Mouse (Mus musculus): Measurements from ENCODE around the gene Tnrc18. TPM values are rescaled to one million over a fixed set of nuclear protein-coding genes. Genes with fewer than 3 reads are reported as not detected.
"Not testable (repeated sequence)": the region's sequence is repeated elsewhere in the genome, so short reads cannot be mapped to it uniquely, and the experiment has no call there.

Tnrc18 gene
- total RNA-seq (2021), result 100 to 1,000 TPM; 136 to 162 TPM
- long read RNA-seq, experiment 1, partial matches to known transcripts, result 4 of 10 reads
- long read RNA-seq, experiment 1, other reads (novel, unspliced or antisense), result 6 of 10 reads
- long read RNA-seq, experiment 2, partial matches to known transcripts, result 3 of 5 reads
- long read RNA-seq, experiment 2, other reads (novel, unspliced or antisense), result 2 of 5 reads

- intact Hi-C loops (cut with DNase I), result loop anchor here (5.0 kb wide), 1 partner anchor 145 kb away; the partner anchor contains the start of gene Fscn1
- peak; percentile 100 for DNase-seq (ENCODE audit: low spot score in 2 of 2)
Measured at GRCm38 (mm10) chr5:142817524-142818434, at the start of gene Tnrc18. Tnrc18 (minus strand) TSS chr5:142817662.

GRCm38 (mm10) chr5:142857763-142858229 is 40.3 kb upstream of the Tnrc18 start:
- intact Hi-C loops (cut with DNase I), result no loop called here
- DNase-seq (ENCODE audit: low spot score in 2 of 2), result peak; percentile 77 to 92

GRCm38 (mm10) chr5:142856408-142856807 is 38.9 kb upstream of the Tnrc18 start:
- no peak for DNase-seq (ENCODE audit: low spot score in 2 of 2)
- intact Hi-C loops (cut with DNase I), result no loop called here

GRCm38 (mm10) chr5:142854877-142855276 is 37.4 kb upstream of the Tnrc18 start:
- DNase-seq (ENCODE audit: low spot score in 2 of 2), result peak; percentile 73 to 86
- intact Hi-C loops (cut with DNase I), result loop anchor here (5.0 kb wide), 1 partner anchor 88 kb away; no protein-coding TSS in a partner anchor

- no peak for DNase-seq (ENCODE audit: low spot score in 2 of 2)
- intact Hi-C loops (cut with DNase I), result loop anchor here (5.0 kb wide), 1 partner anchor 86 kb away; no protein-coding TSS in a partner anchor
Measured at GRCm38 (mm10) chr5:142853585-142853984, 36.1 kb upstream of the Tnrc18 start.

GRCm38 (mm10) chr5:142851681-142852049 is 34.2 kb upstream of the Tnrc18 start:
- DNase-seq (ENCODE audit: low spot score in 2 of 2), result no peak
- intact Hi-C loops (cut with DNase I), result loop anchor here (5.0 kb wide), 1 partner anchor 84 kb away; no protein-coding TSS in a partner anchor

GRCm38 (mm10) chr5:142850916-142851680 is 33.6 kb upstream of the Tnrc18 start:
- intact Hi-C loops (cut with DNase I), result loop anchor here (5.0 kb wide), 1 partner anchor 84 kb away; no protein-coding TSS in a partner anchor
- no peak for DNase-seq (ENCODE audit: low spot score in 2 of 2)

- no peak for DNase-seq (ENCODE audit: low spot score in 2 of 2)
- intact Hi-C loops (cut with DNase I), result loop anchor here (5.0 kb wide), 1 partner anchor 83 kb away; no protein-coding TSS in a partner anchor
Measured at GRCm38 (mm10) chr5:142850476-142850875, 33.0 kb upstream of the Tnrc18 start.

- no peak for DNase-seq (ENCODE audit: low spot score in 2 of 2)
- intact Hi-C loops (cut with DNase I), result no loop called here
Measured at GRCm38 (mm10) chr5:142848911-142849310, 31.4 kb upstream of the Tnrc18 start.

- DNase-seq (ENCODE audit: low spot score in 2 of 2), result no peak
- intact Hi-C loops (cut with DNase I), result no loop called here
Measured at GRCm38 (mm10) chr5:142848149-142848548, 30.7 kb upstream of the Tnrc18 start.

GRCm38 (mm10) chr5:142844467-142844866 is 27.0 kb upstream of the Tnrc18 start:
- no peak for DNase-seq (ENCODE audit: low spot score in 2 of 2)
- intact Hi-C loops (cut with DNase I), result no loop called here

GRCm38 (mm10) chr5:142842137-142842642 is 24.7 kb upstream of the Tnrc18 start:
- intact Hi-C loops (cut with DNase I), result no loop called here
- DNase-seq (ENCODE audit: low spot score in 2 of 2), result no peak

- DNase-seq (ENCODE audit: low spot score in 2 of 2), result no peak
- intact Hi-C loops (cut with DNase I), result no loop called here
Measured at GRCm38 (mm10) chr5:142841372-142842136, 24.1 kb upstream of the Tnrc18 start.

- DNase-seq (ENCODE audit: low spot score in 2 of 2); intact Hi-C loops (cut with DNase I): not testable (repeated sequence)
Measured at GRCm38 (mm10) chr5:142837427-142837826, 20.0 kb upstream of the Tnrc18 start.

- intact Hi-C loops (cut with DNase I), result no loop called here
- no peak for DNase-seq (ENCODE audit: low spot score in 2 of 2)
Measured at GRCm38 (mm10) chr5:142836891-142837290, 19.4 kb upstream of the Tnrc18 start.

GRCm38 (mm10) chr5:142833646-142834438 is 16.4 kb upstream of the Tnrc18 start:
- intact Hi-C loops (cut with DNase I), result no loop called here
- DNase-seq (ENCODE audit: low spot score in 2 of 2), result no peak

- no peak for DNase-seq (ENCODE audit: low spot score in 2 of 2)
- intact Hi-C loops (cut with DNase I), result no loop called here
Measured at GRCm38 (mm10) chr5:142826131-142826530, 8.7 kb upstream of the Tnrc18 start.

- intact Hi-C loops (cut with DNase I), result no loop called here
- no peak for DNase-seq (ENCODE audit: low spot score in 2 of 2)
Measured at GRCm38 (mm10) chr5:142825665-142826064, 8.2 kb upstream of the Tnrc18 start.

Data from left cerebral cortex, postnatal 14 days (tissue).